Mouse (Mus musculus) testis, adult 2 months (tissue): ENCODE results near the gene Atp7b.

Source experiments
- CTCF ChIP-seq: fragments of 200-500 bp; IDR thresholded peaks from 2 replicates; pipeline ENCODE4 v1.5.1; 2012; ENCODE audit warnings: low read depth, mild to moderate bottlenecking, inconsistent platforms, low read length, moderate library complexity; ENCODE audit not compliant: control insufficient read depth, insufficient read depth, insufficient replicate concordance
- POLR2A ChIP-seq: fragments of 200-500 bp; IDR thresholded peaks from 2 replicates; pipeline ENCODE4 v1.6.1; 2012; ENCODE audit warnings: low read depth, mild to moderate bottlenecking, inconsistent platforms, low read length, moderate library complexity; ENCODE audit not compliant: control insufficient read depth

GRCm38 (mm10) chr8:22059153-22059738 lies 859 bp downstream of the Atp7b start:
- TF ChIP-seq CTCF (no peak), POLR2A (no peak)
